Mouse (Mus musculus): Measurements from ENCODE around the gene Snx19.

Snx19 gene

DNA sequence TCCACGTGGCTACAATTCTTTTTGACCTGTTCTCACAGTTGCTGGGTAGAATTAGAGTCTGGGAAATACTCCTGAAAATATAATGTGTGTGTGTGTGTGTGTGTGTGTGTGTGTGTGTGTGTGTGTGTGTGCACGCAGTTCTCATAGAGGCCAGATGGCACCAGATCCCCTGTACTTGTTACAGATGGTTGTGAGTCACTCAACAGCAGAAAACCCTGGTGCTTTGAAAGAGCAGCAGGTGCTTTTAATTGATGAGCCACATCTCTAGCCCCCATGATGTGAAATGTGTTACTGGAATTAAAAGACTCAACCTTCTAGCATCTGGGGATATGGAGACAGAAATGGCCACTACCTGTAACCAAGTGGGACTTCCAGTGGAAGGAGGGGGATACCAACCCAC, 58.3 kb downstream of the Snx19 start:
- no peak for DNase-seq

DNA sequence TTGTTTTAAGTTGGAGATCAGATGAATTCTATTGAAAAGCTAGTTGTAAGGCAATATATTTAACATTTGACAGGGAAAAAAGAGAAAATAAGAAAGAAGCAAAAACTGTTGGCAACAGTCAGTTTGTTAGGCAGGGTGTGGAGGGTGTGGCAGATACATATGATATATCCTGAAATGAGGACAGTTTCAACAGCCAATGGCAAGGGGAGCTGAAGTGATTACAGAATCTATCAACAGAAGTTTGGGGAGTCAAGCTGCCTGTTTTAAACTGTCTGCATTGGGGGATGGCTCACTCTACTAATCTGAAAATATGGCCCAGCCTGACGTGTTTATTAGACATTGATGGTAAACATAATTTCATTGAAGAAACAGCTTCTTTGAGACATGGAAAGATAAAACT, 61.5 kb downstream of the Snx19 start:
- DNase-seq = no peak

DNA sequence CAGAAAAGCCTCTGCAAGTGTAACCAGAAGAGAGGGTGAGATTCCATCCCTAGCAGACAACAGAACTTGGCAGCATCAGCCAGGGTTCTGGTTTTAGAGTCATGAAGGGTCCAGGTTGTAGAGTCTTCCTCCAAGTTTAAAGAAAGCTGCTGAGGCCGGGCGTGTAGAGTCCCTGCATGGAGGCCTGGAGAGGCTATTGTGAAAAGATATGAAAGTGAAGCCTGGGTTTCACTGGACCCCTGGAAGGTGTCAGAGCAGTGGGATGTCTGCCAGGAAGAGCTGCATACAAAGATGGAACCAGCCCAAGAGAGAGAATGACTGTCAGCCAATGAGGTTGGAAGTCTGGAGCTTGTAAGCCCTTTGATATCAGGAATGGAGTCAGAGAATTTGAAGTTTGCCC, 67.5 kb downstream of the Snx19 start:
- DNase-seq = no peak

DNA sequence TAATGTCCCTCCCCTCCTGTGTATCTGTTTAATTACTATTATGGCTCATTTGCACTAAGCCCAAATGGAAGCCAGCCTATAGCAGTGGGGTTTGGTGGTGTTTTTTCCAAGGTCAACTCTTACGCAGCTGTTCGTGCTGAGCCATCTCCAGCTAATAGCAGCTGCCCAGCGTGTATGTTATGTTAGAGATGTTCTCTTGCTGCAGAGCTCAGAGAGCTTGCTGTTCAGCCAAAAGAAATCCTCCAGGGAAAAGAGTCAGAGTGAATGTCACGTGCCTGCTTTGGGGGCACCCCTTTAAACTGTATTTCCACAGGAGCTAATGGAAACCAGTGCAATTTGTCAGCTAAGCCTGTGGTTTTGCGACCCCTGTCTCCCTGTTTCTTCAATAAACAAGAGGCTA, 82.1 kb downstream of the Snx19 start:
- no peak for DNase-seq

DNA sequence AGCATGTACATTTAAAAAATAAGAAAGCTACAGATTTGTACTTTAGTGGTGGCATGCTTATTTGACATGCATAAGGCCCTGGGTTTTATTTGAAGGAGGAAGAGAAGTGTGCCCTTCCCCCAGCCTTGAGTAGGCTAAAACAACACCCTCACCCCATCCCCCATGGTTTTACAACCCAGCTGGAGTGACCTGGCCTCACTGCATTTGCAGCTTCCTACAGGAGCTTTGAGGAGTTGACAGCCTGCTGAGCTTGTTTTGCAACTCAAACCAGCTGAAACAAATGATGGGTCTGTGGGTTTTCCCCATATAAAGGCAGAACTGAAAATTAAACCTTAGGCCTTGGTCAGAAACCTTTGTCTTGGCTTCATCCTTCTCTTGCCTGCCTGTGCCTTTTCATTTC, 89.0 kb downstream of the Snx19 start:
- no peak for DNase-seq

Data from right cerebral cortex, postnatal 14 days (tissue).